Mouse (Mus musculus) small intestine, adult 2 months (tissue): ENCODE measurements at regions not wholly inside any gene's neighbourhood (a gene's known extent, or its start where the extent isn't known, plus 50 kb on each side); places are given as distances from the start of the nearest gene placed in this dataset.
A peak's percentile ranks its signal among the peaks of the same experiment; 100 is the strongest.

ENCODE experiments used
- H3K27ac ChIP-seq: fragments of 200-500 bp; 2 replicates; pipeline ENCODE4 v1.5.1; 2012; ENCODE audit warnings: low read depth, low read length, control low read depth, inconsistent platforms; ENCODE audit not compliant: insufficient read depth
- H3K27me3 ChIP-seq: fragments of 200-500 bp; 2 replicates; pipeline ENCODE4 v1.6.1; 2012; ENCODE audit warnings: mild to moderate bottlenecking, moderate library complexity, low read length, inconsistent platforms; ENCODE audit not compliant: control insufficient read depth, insufficient read depth
- H3K36me3 ChIP-seq: fragments of 200-500 bp; 2 replicates; pipeline ENCODE4 v1.6.1; 2012; ENCODE audit warnings: mild to moderate bottlenecking, low read length, control low read depth, inconsistent platforms; ENCODE audit not compliant: control insufficient read depth, insufficient read depth
- H3K4me1 ChIP-seq: fragments of 200-500 bp; 2 replicates; pipeline ENCODE4 v1.6.1; 2012; ENCODE audit warnings: low read length, inconsistent platforms, mixed read lengths; ENCODE audit not compliant: control insufficient read depth, insufficient read depth, insufficient read length
- H3K4me3 ChIP-seq: fragments of 200-500 bp; 2 replicates; pipeline ENCODE4 v1.5.1; 2012; ENCODE audit warnings: low read depth, mild to moderate bottlenecking, control low read depth, inconsistent platforms, low read length, moderate library complexity
- CTCF ChIP-seq: fragments of 200-500 bp; IDR thresholded peaks from 2 replicates; pipeline ENCODE4 v1.5.1; 2012; ENCODE audit warnings: low read depth, mild to moderate bottlenecking, control low read depth, inconsistent platforms, low read length, moderate library complexity, mixed read lengths; ENCODE audit not compliant: insufficient replicate concordance, insufficient read length; ENCODE audit errors: extremely low read depth
- POLR2A ChIP-seq: fragments of 200-500 bp; IDR thresholded peaks from 2 replicates; pipeline ENCODE4 v1.6.1; 2012; ENCODE audit warnings: low read depth, mild to moderate bottlenecking, control low read depth, inconsistent platforms, low read length, moderate library complexity
- WGBS: fragments of 180-500 bp; shearing (Covaris S2); methylation state at CpG from one replicate; pipeline ENCODE4 v1.1.7; 2018; 5-methylcytosine and 5-hydroxymethylcytosine counted together

DNA sequence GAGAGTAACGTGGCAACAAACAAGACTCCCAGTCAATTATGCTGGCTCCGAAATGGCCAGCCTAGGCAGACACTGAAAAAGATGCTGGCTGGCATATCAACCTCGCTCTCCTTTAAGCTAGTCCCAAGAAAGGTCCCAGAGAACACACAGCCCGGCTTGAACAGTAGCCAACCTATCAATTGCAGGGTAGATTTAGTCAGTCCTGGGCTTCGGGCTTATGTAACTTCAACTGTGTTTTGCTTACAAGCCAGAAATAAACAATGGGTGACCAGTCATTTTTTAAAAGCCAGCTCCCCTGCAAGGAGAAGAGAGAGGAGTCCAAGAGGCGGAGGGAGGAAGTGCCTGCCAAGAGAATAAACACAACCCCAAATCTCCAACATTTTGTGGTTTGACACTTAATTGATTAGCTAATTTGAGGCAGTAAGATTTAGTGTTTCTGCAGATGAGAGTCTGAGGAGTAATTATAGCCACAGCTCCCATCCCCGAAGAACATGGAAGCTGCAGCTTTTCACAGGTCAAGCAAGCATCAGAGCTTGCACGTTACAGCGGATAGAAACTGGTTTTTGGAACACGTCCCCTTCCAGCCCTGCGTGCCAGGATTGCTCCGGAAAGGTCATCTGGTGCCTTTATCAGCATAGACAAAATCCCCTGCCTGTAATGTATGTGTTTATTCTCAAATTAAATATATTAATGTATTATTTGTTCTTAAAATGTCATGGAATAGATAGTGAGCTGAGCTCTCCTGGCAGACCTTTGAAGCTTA lies 322.1 kb downstream of the Gm45692 start:
- no peaks in the 10 kb centered on the region for H3K4me1 ChIP-seq
- no peaks in the 10 kb centered on the region for H3K27me3 ChIP-seq
- no peak overlapping the region for H3K27ac ChIP-seq
- TF ChIP-seq POLR2A (no peak), CTCF (no peak)
- H3K4me3 ChIP-seq: no peak overlapping the region
- 67% methylated on average over 12 of the region's 12 CpGs for WGBS
- no peaks in the 10 kb centered on the region for H3K36me3 ChIP-seq

DNA sequence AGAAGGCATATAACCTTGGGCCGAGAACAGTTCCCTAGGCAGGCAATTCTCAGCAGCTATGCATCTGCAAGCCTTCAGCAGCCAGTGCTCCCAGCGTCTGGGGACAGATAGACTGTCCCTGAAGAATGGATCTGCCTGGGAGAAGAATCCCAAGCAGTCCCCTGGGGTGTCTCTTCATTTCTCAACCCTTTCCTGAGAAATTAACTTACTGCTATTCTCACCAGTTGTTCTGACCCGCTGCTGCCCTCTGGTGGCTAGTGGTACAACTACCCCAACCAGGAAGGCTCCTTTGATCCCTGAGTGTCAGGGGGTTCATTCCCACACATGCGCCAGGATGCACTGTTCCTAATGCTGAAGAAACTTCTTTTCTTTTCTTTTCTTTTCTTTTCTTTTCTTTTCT lies 323.7 kb downstream of the Gm45692 start:
- TF ChIP-seq CTCF (peak; percentile 78; the same call in 1 of the 2 replicates), POLR2A (no peak)
- Histone ChIP-seq H3K36me3 (no peaks in the 10 kb centered on the region), H3K27ac (no peak overlapping the region), H3K4me1 (no peaks in the 10 kb centered on the region), H3K4me3 (no peak overlapping the region), H3K27me3 (no peaks in the 10 kb centered on the region)
- 43% methylated on average over 4 of the region's 4 CpGs for WGBS

DNA sequence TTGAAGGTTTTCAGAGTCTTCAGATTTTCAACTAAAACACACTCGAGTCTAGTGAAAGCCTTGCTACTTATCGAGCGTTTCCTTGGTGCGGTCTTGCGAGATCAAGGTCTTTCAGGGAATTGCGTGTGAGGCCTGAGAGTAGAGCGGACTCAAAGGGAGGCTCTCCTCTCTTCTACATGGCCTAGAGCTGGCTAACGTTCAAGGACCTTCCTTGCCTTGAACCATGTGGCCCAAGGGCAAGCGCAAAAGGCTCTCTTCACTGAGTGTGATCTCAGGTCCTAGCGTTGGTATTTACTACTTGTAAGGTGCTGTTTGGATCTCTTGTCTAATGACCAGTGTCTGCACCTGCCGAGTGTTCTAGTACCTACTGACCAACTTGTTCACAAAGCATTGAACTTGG lies 324.4 kb downstream of the Gm45692 start:
- Histone ChIP-seq H3K4me3 (no peak overlapping the region), H3K27me3 (no peaks in the 10 kb centered on the region), H3K4me1 (no peaks in the 10 kb centered on the region), H3K36me3 (no peaks in the 10 kb centered on the region), H3K27ac (no peak overlapping the region)
- WGBS: 91% methylated on average over 11 of the region's 11 CpGs
- TF ChIP-seq CTCF (no peak), POLR2A (no peak)

DNA sequence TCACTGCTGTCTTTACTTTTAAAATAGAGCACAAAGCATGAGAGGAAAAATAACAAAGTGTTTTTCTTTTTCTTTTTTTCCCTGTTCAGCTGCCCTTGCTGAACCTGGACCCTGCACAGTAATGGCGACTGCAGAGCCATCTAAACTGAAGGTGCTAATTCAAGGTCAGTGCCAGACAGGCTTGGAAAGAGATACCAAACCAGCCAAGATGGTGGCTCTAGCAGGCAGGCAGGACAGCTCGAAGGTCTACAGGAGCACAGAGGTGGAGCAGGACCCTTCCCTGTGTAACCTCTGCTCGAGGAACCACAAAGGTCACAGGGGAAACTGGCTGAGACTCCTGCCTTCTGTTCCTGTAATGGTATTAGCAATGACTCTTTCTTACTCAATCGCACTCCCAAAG lies 326.7 kb downstream of the Gm45692 start:
- H3K27me3 ChIP-seq: no peaks in the 10 kb centered on the region
- H3K4me3 ChIP-seq: no peak overlapping the region
- WGBS: 82% methylated on average over 4 of the region's 4 CpGs
- H3K36me3 ChIP-seq: no peaks in the 10 kb centered on the region
- H3K27ac ChIP-seq: no peak overlapping the region
- TF ChIP-seq CTCF (no peak), POLR2A (no peak)
- H3K4me1 ChIP-seq: no peaks in the 10 kb centered on the region

DNA sequence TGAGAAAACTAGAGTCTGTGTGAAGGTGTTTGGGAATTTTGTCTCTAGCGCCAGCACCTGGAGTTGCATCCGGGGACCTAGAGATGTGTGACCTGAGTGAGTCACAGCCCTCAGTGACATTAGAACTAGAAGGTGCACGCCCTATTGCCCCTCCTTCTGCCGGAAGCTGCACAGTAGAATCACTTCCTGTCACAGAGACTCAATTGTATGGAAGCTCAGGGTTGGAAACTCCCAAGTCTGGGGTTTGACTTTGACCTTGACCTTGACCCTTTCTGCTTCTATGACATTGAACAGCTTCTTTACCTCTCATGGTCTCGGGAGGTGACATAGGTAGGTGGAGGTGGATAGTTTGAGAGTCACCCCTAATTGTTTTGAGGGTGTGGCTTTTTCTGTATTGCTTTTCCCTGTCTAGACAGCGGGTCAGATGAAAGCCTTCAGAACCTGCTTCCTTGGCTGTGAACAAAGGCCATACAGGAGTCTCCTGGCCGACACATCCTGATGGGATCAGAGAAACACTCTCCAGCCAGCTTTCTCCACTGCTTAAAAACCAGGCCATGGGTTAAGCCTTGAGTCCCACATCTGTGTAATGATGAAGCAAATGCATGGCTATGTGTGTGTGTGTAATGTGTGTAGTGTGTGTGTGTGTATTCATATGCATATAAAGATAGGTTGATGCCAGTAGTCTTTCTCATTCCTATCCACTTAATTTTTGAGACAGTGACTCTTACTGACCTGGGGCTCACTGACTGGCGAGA lies 328.7 kb downstream of the Gm45692 start:
- 60% methylated on average over 8 of the region's 8 CpGs for WGBS
- H3K27ac ChIP-seq: no peak overlapping the region
- H3K27me3 ChIP-seq: no peaks in the 10 kb centered on the region
- no peak overlapping the region for H3K4me3 ChIP-seq
- no peaks in the 10 kb centered on the region for H3K36me3 ChIP-seq
- H3K4me1 ChIP-seq: no peaks in the 10 kb centered on the region
- TF ChIP-seq CTCF: no peak
- no peak for TF ChIP-seq POLR2A

DNA sequence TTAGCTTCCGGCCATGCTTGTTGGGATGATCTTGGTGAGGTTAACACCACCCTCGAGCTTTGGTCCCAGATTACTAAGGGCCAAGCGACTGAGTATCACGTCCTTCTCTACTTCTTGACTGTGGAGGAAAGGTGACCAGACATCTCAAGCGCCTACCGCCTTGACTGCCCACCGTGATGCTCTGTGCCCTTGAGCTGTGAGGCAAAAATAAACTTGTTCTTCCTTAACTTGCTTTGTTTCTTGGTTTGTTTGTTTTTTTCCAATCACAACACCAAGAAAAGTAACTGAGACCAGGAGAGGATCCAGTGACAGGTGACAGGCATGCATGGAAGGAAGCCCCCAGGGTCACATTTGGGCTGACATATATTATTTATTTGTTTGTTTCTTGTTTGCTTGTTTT lies 330.0 kb downstream of the Gm45692 start:
- H3K36me3 ChIP-seq: no peaks in the 10 kb centered on the region
- 93% methylated on average over 7 of the region's 7 CpGs for WGBS
- H3K4me1 ChIP-seq: no peaks in the 10 kb centered on the region
- H3K4me3 ChIP-seq: no peak overlapping the region
- no peaks in the 10 kb centered on the region for H3K27me3 ChIP-seq
- TF ChIP-seq POLR2A: no peak
- TF ChIP-seq CTCF: no peak
- H3K27ac ChIP-seq: no peak overlapping the region

DNA sequence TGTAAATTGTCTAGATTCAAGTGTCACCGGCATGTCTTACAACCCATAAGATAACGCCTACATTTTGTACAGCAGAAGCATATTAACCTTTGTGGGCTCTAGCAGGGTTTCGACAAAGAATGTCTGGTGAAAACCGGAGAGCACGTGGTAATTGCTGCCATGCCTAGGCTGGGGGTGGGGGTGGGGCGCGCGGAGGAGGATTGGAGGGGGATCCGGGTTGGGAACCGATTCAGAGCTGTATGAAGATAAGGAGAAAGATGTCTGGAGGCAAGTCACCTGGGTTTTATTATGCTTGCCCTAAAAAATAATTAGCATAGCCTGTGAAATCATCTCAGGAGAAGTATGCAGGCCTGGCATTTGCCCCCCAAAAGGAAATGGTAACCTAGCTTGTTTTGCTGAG lies 331.2 kb downstream of the Gm45692 start:
- Histone ChIP-seq H3K36me3 (no peaks in the 10 kb centered on the region), H3K27me3 (no peaks in the 10 kb centered on the region), H3K27ac (no peak overlapping the region), H3K4me1 (no peaks in the 10 kb centered on the region), H3K4me3 (no peak overlapping the region)
- TF ChIP-seq POLR2A (no peak), CTCF (no peak)
- 68% methylated on average over 10 of the region's 10 CpGs for WGBS
